Mouse (Mus musculus) left cerebral cortex, adult 8-10 months (tissue): ENCODE results near the gene Abl1. TPM values are rescaled to one million over a fixed set of nuclear protein-coding genes. Genes with fewer than 3 reads are reported as not detected.
"Not testable (repeated sequence)": the region's sequence is repeated elsewhere in the genome, so short reads cannot be mapped to it uniquely, and the experiment has no call there.

Experiments used
- DNase-seq, 2 experiments: peaks; one replicate each; pipeline ENCODE4 v3.0.0; 2022; ENCODE audit warnings: low spot score in 2 of 2
- total RNA-seq, 4 experiments: library from RNA; stranded (reverse); gene quantifications; 2 replicates each; pipeline ENCODE4 v1.2.4; 2022

Gene Abl1
- total RNA-seq: 10 to 100 TPM; 47.1 to 49.9 (median 47.7) TPM

DNA sequence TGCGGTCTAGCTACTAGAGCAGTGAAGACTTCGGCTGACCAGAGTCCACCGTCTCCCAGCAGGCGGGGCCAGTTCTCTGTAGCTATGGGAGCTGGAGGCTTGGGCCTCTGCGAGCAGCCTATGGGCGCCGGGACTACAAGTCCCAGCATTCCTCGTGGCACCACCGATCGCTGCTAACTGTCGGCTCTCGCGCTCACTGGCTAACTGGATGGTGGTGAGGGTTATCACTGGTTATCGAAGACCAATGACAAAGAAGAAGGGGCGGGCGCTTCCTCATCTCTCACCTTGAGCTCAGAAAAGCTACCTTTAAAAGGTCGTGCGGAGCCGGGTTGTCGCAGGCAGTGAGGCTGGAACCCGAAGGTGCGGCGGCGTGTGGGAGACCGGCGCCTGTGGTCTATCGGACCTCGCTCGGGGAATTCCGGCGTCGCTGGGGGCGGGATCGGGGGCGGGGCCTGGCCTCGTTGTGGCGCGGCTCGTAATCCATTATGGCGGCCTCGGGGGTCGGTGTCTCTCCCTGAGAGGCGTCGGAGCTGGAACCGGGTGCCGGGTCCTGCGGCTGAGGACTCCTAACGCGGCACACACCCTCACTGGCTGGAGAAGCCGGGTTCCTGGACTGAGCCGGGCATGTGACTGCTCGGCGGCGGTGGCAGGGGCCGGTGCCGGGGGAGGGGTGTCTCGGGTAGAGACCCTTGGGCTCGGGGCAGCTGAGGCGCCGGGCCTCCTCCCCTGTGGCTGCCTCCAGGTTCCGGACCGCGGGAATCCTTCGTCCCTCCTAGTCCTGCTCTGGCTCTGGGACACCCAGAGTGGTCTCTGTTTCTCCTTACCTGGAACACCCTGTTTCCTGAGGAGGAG is at the start of gene Abl1:
Gene Abl1, plus strand, starts transcription at position 303 of the 852 bp plus-strand sequence.
- DNase-seq: peak; percentile 80 to 98

DNA sequence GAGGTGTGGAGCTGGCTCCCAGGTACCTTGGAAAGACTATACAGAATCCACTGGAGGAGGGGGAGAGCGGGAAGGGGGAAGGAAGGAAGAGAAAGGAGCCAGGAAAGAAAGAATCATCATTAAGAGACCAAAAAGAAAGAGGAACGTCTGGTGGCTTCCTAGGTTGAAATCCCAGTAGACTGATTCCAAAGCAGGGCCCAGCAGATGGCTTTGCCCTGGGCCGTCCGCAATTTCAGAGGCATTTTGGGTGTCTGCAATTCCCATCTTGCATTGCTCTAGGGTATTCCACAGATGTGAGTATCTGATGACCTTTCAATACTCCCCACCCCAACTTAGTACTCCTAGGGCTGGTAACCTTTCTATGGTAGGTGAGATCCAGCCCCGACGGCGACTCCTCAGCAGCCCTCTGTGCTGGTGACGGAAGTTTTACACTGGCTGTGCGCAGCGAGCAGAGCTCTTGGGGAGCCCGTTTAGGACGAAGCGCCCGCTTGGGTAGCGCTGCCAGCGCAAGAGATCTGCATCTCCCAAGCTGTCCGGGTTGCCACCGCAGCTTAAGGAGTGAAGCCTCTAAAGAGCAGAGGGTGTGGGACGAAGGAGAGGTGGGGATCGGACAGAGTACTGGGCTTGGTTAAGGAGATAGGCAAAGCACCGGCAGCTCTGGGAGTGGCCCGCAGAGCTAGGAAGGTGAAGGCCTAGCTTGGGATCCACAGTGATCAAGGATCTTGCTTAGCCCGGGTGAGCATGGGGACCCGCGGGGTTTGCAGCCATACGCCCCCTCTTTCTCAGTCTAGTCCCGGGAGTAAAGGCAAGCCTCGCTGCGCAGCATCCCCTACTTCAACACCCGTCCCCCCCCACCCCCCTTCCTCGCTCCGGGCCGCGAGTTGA is 49.4 kb upstream of the Abl1 start:
- no peak for DNase-seq

DNA sequence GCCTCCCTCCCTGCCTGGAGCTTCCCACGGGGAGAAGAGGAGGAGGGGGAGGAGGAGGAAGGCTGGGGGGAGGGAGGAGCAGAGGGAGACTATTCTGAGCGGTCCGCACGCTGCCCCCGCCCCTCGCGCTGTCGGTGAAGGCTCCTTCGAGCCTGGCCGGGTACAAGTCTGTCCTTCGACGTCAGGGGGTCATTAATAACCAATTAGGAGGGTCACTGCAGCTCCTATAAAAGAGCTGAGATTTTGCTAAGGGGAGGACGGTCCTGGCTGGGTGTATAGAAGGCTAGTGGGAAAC is 48.8 kb upstream of the Abl1 start:
- no peak for DNase-seq

DNA sequence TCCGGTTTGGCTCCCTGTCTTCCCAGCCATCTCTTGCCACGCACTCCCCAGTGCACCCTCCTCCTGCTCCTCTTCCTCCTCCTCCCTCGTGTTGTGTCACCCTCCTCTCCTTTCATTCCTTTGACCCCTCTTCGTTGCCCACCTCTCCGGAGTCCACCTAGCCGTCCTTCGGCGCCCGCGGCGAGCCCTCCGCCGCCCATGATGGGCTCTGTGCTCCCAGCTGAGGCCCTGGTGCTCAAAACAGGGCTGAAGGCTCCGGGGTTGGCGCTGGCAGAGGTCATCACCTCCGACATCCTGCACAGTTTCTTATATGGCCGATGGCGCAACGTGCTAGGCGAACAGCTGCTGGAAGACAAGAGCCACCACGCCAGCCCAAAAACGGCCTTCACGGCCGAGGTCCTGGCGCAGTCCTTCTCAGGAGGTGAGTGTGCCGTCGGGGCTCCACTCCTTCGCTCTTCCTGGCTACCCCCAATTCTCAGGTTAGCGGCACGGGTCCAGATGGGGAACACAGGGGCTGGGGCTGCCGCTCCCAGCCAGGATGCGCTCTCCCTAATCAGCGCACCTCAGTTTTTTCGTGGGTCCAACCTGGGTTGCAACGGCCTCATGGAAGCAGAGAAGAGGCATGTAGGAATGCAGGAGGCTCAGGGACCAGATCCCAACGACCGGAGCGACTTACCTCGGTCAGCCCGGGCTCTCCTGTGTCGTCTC is 48.1 kb upstream of the Abl1 start, which contains the start of gene Prdm12:
Gene Prdm12, plus strand, starts transcription at position 137 of the 708 bp plus-strand sequence.
- no peak for DNase-seq

DNA sequence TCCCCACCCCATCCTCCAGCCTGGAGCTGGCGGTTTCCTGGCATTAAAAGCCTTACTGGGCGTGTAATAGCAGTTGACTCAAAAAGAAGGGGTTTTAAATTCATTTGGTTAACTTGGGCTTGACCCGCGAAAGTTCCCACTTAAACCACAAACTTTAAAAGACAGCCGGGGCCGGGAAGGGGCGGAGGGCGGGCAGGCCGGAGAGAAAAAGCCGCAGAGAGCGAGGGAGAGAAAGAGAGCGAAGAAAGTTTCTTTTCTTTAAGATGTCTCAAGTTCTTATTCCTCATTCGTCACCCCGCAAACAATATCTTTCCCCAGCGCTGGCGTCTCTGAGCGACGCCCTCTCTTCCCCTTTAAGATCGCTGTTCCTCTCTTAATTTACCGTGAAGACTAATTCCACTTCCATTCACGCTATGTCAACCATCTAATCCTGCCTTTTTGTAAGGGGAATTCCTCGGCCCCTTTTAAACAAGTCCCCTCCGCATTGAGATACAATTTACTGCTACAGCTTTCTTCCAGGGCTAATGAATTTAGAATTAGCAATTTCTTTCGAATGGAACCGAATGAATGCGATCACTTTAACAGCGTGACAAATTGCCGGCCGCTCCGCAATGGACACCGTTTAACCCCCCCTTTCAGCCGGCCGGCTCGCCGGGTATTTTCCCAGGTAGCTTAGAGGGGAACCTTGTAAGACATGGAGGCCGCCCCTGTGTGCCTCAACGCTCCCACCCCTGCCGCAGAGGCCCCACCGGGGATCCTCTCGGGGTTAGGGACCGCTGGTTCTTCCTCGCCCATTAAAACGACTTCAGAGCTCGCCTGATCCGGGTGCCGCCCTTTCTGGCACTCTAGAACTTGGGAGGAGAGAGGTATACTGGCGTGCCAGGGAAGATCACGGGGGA is 47.3 kb upstream of the Abl1 start:
- no peak for DNase-seq

DNA sequence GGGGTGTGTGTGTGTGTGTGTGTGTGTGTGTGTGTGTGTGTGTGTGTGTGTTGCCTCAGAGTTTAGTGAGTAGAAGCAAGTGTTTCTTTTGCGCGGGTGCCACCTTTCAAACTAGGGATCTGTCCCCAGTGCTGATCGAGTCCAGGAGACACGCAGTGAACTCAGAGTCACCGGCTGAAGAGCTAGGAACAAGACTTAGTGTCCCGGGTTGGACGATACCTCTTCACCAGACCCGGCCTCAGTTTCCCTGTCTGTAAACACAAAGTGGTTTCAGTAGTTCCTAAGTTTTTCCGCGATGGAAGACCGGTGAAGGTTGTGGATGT is 46.7 kb upstream of the Abl1 start:
- DNase-seq: no peak

DNA sequence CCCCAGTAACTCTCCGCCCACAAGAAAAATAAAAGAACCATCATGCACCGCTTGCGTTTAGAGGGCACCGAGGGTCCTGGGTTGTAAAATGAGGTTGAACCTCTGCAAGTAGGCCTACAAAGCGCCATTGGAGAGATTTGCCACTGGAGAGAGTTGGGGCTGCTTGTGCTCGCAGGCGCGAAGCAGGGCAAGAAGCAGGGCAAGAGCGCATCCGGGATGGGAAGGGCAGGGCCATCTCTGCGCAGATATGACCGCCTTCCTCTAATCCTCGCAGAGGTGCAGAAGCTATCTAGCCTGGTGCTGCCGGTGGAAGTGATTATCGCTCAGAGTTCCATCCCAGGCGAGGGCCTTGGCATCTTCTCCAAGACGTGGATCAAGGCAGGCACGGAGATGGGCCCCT is 46.2 kb upstream of the Abl1 start:
- no peak for DNase-seq

DNA sequence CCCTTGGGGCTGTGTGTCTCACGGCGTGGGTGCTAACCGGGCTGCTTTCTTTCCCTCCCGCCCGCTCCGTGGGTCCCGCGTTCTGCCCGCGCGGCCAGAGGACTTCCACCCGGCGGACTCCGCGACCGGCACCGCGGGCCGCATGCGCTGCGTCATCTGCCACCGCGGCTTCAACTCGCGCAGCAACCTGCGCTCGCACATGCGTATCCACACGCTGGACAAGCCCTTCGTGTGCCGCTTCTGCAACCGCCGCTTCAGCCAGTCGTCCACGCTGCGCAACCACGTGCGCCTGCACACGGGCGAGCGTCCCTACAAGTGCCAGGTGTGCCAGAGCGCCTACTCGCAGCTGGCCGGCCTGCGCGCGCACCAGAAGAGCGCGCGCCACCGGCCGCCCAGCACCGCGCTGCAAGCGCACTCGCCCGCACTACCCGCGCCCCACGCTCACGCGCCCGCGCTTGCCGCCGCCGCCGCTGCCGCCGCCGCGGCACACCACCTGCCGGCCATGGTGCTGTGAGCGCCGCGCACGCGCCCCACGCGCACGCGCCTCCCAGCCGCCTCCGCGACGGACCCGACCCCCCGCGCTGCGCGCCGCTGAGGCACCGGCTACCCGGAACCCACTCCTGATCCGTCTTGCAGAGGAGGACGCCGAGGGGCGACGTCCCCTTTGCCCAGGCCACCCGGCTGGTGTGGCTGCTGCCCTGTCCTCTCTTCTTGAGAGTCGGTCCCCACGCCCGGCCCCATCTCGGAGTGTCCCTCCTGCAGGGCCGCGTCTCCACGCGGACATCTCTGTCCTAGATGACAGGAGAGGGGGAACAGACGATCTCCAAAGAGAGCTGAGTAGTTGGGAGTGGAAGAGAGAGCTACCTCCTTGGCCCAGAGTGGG is 34.0 kb upstream of the Abl1 start:
- DNase-seq: peak; percentile 60 to 86

DNA sequence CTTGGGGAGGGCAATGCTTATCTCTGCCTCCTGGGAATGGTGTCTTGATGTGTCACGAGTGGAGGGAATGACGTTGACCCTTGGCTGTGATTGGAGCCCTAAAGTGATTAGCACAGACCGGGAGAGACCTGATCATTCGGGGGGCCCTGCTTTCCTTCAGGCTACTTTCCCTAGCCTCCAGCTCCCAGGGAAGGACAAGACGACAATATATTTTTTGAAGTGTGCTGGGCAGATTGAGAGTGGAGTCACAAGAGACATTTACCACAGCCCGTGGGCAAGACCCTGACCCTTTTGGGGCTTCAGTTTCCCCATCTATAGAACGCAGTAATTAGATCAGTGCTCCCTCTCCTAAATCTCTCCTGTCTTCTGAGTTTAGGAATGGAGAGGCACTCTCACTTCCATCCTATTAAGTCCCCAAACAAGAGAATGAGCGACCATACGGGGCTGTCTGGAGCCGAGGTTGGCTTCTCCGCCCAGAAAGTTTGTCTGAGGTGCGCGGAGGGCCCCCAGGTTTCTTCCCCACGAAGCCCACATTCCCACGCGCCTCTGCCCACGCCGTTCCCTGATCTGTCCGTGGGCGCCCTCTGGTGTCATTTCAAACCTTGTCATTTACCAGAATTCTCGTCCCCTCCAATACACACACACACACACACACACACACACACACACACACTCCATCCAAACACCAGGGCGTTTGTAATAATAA is 33.2 kb upstream of the Abl1 start:
- peak in 1 of 2 experiments; percentile 54 for DNase-seq

DNA sequence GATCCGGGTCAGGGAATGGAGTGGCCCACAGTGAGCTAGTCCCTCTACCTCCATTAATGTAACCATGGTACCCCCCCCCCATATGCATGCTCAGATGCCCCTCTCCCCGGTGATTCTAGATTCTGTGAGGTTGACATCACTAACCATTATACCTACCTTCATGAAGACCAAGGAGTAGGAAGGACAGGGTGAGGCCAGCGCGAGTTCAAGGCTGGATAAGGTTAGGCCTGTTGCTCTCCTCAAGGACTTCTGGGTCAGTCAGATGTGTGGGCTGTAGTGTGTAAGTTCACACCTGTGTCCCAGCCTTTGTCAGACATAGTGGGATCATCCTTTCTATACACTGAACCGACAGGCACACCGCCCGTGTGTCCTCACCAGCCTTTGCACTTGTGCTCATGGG is 31.8 kb upstream of the Abl1 start:
- DNase-seq: no peak

DNA sequence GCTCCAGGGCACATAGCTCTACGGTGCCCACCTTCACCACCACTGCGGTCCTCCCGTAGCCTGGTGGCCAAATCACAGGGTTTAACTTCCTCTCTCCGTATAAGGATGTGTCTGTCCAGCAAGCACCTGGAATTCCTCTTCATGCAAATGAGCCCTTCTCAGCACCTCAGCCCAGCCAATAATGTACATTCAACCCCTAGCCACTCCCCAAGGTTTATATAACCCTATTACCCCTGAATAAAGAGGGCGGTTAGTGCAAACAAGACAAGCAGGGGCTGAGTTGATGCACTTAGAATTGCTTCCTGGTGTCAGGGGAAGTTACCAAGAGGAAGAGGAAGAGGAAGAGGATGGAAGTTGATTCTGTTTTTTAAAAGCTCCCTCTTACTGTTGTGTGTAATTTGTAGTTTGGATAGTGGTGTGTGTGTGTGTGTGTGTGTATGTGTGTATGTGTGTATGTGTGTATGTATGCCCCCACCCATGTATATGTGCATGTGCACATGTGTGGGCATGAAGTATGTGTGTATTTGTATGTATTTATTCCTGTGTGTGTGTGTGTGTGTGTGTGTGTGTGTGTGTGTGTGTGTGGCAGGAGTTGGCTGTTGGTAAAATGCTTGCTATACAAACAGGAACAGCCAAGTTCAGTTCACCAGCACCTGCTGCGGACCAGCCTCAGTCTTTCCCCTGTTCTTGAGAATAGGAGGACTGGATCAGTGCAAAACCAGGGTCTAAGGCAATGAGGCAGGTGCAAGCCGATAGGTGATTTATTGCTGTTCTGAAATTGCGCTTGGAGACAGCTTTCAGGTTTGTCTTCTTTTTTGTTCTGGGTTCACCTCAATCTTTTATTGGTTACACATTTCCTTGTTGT is 25.0 kb upstream of the Abl1 start:
- DNase-seq: no peak

DNA sequence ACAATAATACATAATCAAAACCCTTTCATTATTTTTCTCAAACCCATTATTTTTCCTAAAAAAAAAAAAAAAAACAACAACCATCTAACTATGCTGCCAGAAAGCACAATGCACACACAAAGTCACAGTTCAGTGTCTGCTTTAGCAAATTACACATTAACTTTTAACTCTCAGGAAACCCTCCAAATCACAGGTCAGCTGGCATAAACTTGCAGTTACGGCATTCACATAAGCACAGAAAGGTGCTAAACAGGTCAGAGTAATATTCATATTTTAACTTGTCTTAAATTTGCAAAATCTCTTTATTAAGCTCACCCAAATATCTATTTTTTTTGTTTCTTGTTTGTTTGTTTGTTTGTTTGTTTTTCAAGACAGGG is 24.4 kb upstream of the Abl1 start:
- DNase-seq: no peak

DNA sequence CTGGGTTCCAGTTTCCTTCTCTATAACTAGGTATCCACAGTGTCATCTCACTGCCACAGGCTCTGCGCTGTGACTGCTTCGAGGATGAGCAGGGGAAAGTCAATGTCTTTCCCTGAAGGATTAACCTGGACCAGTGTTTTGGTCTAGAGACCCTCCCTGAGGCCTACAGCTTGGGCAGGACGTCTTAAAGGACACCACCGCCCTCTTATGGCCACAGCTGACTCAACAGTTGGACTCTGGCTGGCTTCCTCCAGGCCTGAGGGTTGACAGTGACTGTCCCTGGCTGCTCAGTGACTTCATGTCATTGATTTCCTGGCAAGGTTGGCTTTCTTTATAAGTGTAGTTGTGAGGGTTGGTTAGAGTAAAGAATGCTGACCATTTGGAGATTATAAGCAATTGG is 20.8 kb upstream of the Abl1 start:
- DNase-seq: no peak

DNA sequence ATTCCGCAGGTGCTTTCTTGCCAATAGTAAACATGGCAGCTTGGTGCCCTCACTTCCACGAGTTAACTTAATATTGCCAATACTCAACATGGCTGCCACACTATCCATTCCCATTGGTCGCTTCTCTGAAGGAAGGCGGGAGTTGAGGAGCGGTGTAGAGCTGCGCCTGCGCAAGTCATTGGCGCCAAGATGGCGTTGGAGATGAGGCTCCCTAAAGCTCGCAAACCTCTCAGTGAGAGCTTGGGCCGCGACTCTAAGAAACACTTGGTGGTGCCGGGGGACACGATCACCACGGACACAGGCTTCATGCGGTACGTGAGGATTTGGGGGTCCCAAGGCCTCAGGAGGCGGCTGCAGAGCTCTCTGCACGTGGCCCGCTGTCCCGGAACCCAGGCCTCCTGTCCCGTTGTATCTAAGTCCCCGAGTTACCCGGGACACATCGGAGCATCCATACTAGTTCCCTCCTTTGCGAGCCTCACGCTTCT is 17.6 kb upstream of the Abl1 start, which contains the start of gene Exosc2:
Gene Exosc2, plus strand, starts transcription at position 165 of the 485 bp plus-strand sequence.
- peak; percentile 75 to 94 for DNase-seq

DNA sequence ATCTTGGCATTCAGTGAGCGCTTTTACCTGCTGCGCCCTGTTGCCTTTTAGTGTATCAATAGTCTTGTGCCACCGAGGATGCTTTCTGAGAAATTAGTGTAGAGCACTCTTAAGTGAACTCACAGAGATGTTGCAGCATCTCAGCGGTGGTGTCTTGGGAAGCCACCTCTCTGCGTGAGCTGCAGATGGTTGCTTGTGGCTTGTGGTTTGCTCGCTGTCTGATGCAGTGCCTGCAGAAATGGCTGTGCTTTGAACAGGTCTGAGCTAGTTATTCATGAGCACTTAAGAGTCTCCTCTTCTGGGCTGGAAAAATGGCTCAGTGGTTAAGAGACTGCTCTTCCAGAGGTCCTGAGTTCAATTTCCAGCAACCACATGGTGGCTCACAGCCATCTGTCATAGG is 9.5 kb upstream of the Abl1 start:
- no peak for DNase-seq

DNA sequence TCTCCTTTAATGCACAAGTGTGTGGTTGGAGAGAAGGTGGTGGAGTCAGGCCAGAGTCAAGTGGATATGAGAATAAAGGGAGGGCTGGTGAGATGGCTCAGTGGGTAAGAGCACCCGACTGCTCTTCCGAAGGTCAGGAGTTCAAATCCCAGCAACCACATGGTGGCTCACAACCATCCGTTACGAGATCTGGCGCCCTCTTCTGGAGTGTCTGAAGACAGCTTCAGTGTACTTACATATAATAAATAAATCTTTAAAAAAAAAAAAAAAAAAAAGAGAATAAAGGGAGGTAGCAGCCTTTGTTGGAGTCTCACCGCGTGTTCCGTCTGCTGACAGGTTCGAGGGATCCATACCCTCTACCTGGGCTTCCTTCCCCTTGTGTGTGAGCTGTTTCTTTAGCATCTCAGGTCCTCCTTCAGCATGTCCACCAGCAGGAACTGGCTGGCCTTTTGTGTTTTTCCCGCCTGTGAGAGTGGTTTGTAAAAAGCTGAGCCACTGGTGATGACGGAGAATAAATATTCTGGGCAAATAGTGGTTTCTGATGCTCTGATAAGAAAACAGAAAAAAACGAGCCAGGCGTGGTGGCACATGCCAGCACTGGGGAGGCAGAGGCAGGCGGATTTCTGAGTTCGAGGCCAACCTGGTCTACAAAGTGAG is 7.0 kb upstream of the Abl1 start:
- not testable (repeated sequence) for DNase-seq

DNA sequence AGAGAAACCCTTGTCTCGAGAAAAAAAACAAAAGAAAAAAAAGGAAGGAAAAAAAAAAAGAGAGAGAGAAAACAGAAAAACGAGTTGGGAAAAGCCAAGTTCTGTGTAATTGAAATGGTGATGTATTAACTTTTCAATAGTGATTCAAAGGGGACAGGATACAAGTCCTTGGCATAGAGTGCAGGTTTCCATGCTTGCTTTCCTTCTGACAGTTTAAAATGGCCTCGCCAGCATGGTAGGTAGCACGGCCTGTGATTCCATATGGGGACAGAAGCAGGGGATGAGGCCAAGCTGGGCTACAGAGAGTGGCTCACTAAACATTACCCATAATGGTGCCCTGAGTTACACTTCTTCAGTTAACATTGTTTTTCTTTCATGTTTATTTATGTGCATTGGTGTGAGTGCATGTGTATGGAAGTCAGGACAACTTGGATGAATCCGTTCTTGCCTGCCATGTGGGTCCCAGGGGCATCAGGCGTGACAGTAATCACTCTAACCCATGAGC is 6.4 kb upstream of the Abl1 start:
- DNase-seq: no peak
